Mouse (Mus musculus) bone marrow macrophage, adult 2 months (primary cell): ENCODE data around the gene Clec12b.

Experiments
- CTCF ChIP-seq: IDR thresholded peaks from 2 replicates; pipeline ENCODE4 v1.5.1; 2012; ENCODE audit warnings: low read depth, mild to moderate bottlenecking, low read length, moderate library complexity
- POLR2A ChIP-seq: IDR thresholded peaks from 2 replicates; pipeline ENCODE4 v1.6.1; 2012; ENCODE audit warnings: mild to moderate bottlenecking, low read depth, low read length, borderline replicate concordance

- TF ChIP-seq CTCF (no peak), POLR2A (no peak)
These were observed 17.7 kb upstream of the Clec12b start for GRCm38 (mm10) chr6:129403391-129403790.
